Mouse (Mus musculus) kidney, embryonic 14.5 days (tissue): ENCODE results near the gene Krt1. TPM values are rescaled to one million over a fixed set of nuclear protein-coding genes. Genes with fewer than 3 reads are reported as not detected.

Experiments
- microRNA-seq: library from miRNA; unstranded; fragments of <30 nt; microRNA quantifications from one replicate; pipeline ENCODE4, GENCODE M21; 2016
- polyA plus RNA-seq: library from polyadenylated mRNA; unstranded; fragments of >200 nt; fragmentation: Nextera tagmentation; extraction: Ambion mirVana; gene quantifications from 2 replicates; pipeline ENCODE4 v1.2.1, GENCODE M21; 2014

The Krt1 gene
- polyA plus RNA-seq, 1 experiment from 2014 or later, result 0.93 TPM

Small RNA genes lying within 50 kb of the gene (microRNA-seq; reads per million reads assigned to microRNA genes)
- gene Gm44356, result not detected

Other genes with a start within 250 kb of the Krt1 start
- gene Gm5414, start 222.6 kb downstream of the Krt1 start, polyA plus RNA-seq, result not detected in 2 replicates
- gene Gm5478, start 203.4 kb downstream of the Krt1 start, polyA plus RNA-seq, result not detected in 2 replicates
- gene Krt6b, start 170.5 kb downstream of the Krt1 start, polyA plus RNA-seq, result not detected in 2 replicates
- gene Krt6a, start 156.5 kb downstream of the Krt1 start, polyA plus RNA-seq, result not detected in 2 replicates
- gene Krt5, start 137.9 kb downstream of the Krt1 start, polyA plus RNA-seq, result not detected in 2 replicates
- gene Krt71, start 107.7 kb downstream of the Krt1 start, polyA plus RNA-seq, result not detected in 2 replicates
- gene Krt72, start 64.3 kb downstream of the Krt1 start, polyA plus RNA-seq, result not detected in 2 replicates
- gene Krt73, start 48.4 kb downstream of the Krt1 start, polyA plus RNA-seq, result not detected in 2 replicates
- gene Krt2, start 32.6 kb downstream of the Krt1 start, polyA plus RNA-seq, result not detected in 2 replicates
- gene Krt77, start 18.9 kb upstream of the Krt1 start, polyA plus RNA-seq, result 0.06 TPM in 1 of 2 replicates, not detected in the other
- gene Krt76, start 42.1 kb upstream of the Krt1 start, polyA plus RNA-seq, result not detected in 2 replicates
- 0.11 and 0.38 TPM in 2 replicates for gene Krt4, start 73.9 kb upstream of the Krt1 start, polyA plus RNA-seq
- 0.41 and 0.49 TPM in 2 replicates for gene Krt79, start 89.5 kb upstream of the Krt1 start, polyA plus RNA-seq
- gene Krt78, start 103.5 kb upstream of the Krt1 start, polyA plus RNA-seq, result not detected in 2 replicates
- 179 and 184 TPM in 2 replicates for gene Krt8, start 153.7 kb upstream of the Krt1 start, polyA plus RNA-seq
- 140 and 164 TPM in 2 replicates for gene Krt18, start 177.4 kb upstream of the Krt1 start, polyA plus RNA-seq
- 85.1 and 139 TPM in 2 replicates for gene Eif4b, start 223.0 kb upstream of the Krt1 start, polyA plus RNA-seq
- gene Tns2, start 249.6 kb upstream of the Krt1 start, polyA plus RNA-seq, result 39.1 and 46.6 TPM in 2 replicates